ENCODE assay signal across 8 mouse cellular contexts in genomic region chr6:50262310-50262709, GRCm38 (mm10). TPM values are rescaled to one million over a fixed set of nuclear protein-coding genes. Genes with fewer than 3 reads are reported as not detected.
DNase-seq lines count a peak whose midpoint lies in the region; ATAC-seq lines count a peak whose summit lies in the region.

No protein-coding gene starts in this region.

- no peaks in the 10 kb centered on the region for H3K9me3 ChIP-seq in megakaryocyte, embryonic 14.5 days
- H3K9me3 ChIP-seq in limb, embryonic 15.5 days, result no peaks in the 10 kb centered on the region
- H3K9me3 ChIP-seq in stomach, embryonic 16.5 days (replicated peaks; ENCODE audit: control insufficient read depth, low read length), result no peaks in the 10 kb centered on the region

- 20% methylated on average over 7 of the region's 7 CpGs for WGBS in limb, embryonic 15.5 days
- 33% methylated on average over 7 of the region's 7 CpGs for WGBS in stomach, embryonic 16.5 days

- H3K4me1 ChIP-seq in megakaryocyte, embryonic 14.5 days, result peaks cover 65% of the 10 kb centered on the region
- H3K4me1 ChIP-seq in limb, embryonic 15.5 days, result peaks cover 13% of the 10 kb centered on the region
- 0 out of 2 replicates have a peak, but pooled peaks cover 3% of the 10 kb centered on the region for H3K4me1 ChIP-seq in stomach, embryonic 16.5 days (ENCODE audit: control insufficient read depth, insufficient read depth, low read length)

- no peak overlapping the region for H3K9ac ChIP-seq in limb, embryonic 15.5 days
- H3K9ac ChIP-seq in stomach, embryonic 16.5 days (ENCODE audit: low read length), result peak overlapping the region; percentile 71

- peak overlapping the region; percentile 92 for H3K4me3 ChIP-seq in megakaryocyte, embryonic 14.5 days (replicated peaks)
- H3K4me3 ChIP-seq in limb, embryonic 15.5 days, result peak overlapping the region; percentile 51
- peak overlapping the region; percentile 53 for H3K4me3 ChIP-seq in stomach, embryonic 16.5 days (replicated peaks; ENCODE audit: low read length)

- ATAC-seq in cerebellum, adult (ENCODE audit: insufficient number of reproducible peaks, low FRiP score, low TSS enrichment), result peak; percentile 36; the same call in 1 of the 2 replicates
- ATAC-seq in megakaryocyte, adult 5-6 weeks (ENCODE audit: poor library complexity, severe bottlenecking), result no peak
- no peak for ATAC-seq in limb, embryonic 15.5 days (ENCODE audit: insufficient number of reproducible peaks, low FRiP score, low TSS enrichment, low read depth)
- ATAC-seq in stomach, embryonic 16.5 days (ENCODE audit: insufficient read depth, low FRiP score), result no peak

- no peak overlapping the region for H3K27ac ChIP-seq in limb, embryonic 15.5 days
- no peak overlapping the region for H3K27ac ChIP-seq in stomach, embryonic 16.5 days (ENCODE audit: low read length)

- H3K27me3 ChIP-seq in megakaryocyte, embryonic 14.5 days (replicated peaks), result peaks cover 3% of the 10 kb centered on the region
- no peaks in the 10 kb centered on the region for H3K27me3 ChIP-seq in limb, embryonic 15.5 days
- H3K27me3 ChIP-seq in stomach, embryonic 16.5 days (ENCODE audit: control insufficient read depth, insufficient read depth, low read length), result no peaks in the 10 kb centered on the region

- H3K36me3 ChIP-seq in megakaryocyte, embryonic 14.5 days (replicated peaks; ENCODE audit: low read length), result peaks cover 3% of the 10 kb centered on the region
- no peaks in the 10 kb centered on the region for H3K36me3 ChIP-seq in limb, embryonic 15.5 days
- H3K36me3 ChIP-seq in stomach, embryonic 16.5 days (ENCODE audit: control insufficient read depth, insufficient read depth, low read length), result no peaks in the 10 kb centered on the region

- peak overlapping the region; percentile 76 for H3K4me2 ChIP-seq in limb, embryonic 15.5 days
- H3K4me2 ChIP-seq in stomach, embryonic 16.5 days (ENCODE audit: low read depth, low read length), result peak overlapping the region; percentile 81

- DNase-seq in cerebellum, adult 9-10 months, result no peak
- no peak for DNase-seq in adrenal gland, adult 18-20 months (ENCODE audit: low spot score in 2 of 2)
- DNase-seq in T-cell, adult 2 months (ENCODE audit: low spot score), result no peak

RNA-seq across cellular contexts. Expression of gene Gsdme, which starts 1.4 kb away (rescaled TPM):
- 1.5 TPM in 1 of 2 replicates, not detected in the other for polyA plus RNA-seq in megakaryocyte, embryonic 14.5 days (2012; ENCODE audit: insufficient read depth, low replicate concordance)
- total RNA-seq in megakaryocyte, adult 5-6 weeks (2015), result 17.1 and 17.9 TPM in 2 replicates
- 18.6 and 31.3 TPM in 2 replicates for total RNA-seq in megakaryocyte, adult 5-6 weeks (2017)
- 30.7 and 31.3 TPM in 2 replicates for polyA plus RNA-seq in limb, embryonic 15.5 days (2015; fragmentation: Nextera tagmentation; extraction: Ambion mirVana)
- polyA plus RNA-seq in stomach, embryonic 16.5 days (2015; fragmentation: Nextera tagmentation; extraction: Ambion mirVana), result 27.6 and 32.2 TPM in 2 replicates
- total RNA-seq in adrenal gland, adult 18-20 months (2021), result 1 to 10 TPM; 1.2 to 1.3 TPM
